Mouse (Mus musculus): ENCODE measurements around the gene Gdpd1.

- no peak for TF ChIP-seq CTCF (conservative IDR thresholded peaks at IDR 0.05; ENCODE audit: insufficient read depth, insufficient read length, low read depth, low read length)
- TF ChIP-seq POLR2A (IDR thresholded peaks at IDR 0.05; ENCODE audit: low read depth, low read length), result no peak
Measured at GRCm38 (mm10) chr11:86984990-86985389, 88.9 kb downstream of the Gdpd1 start.
